Mouse (Mus musculus) lung, postnatal 14 days (tissue): ENCODE measurements around the gene Spice1.

Source experiments
- DNase-seq: peaks from one replicate; pipeline ENCODE4 v3.0.0; 2021

The Spice1 gene

DNA sequence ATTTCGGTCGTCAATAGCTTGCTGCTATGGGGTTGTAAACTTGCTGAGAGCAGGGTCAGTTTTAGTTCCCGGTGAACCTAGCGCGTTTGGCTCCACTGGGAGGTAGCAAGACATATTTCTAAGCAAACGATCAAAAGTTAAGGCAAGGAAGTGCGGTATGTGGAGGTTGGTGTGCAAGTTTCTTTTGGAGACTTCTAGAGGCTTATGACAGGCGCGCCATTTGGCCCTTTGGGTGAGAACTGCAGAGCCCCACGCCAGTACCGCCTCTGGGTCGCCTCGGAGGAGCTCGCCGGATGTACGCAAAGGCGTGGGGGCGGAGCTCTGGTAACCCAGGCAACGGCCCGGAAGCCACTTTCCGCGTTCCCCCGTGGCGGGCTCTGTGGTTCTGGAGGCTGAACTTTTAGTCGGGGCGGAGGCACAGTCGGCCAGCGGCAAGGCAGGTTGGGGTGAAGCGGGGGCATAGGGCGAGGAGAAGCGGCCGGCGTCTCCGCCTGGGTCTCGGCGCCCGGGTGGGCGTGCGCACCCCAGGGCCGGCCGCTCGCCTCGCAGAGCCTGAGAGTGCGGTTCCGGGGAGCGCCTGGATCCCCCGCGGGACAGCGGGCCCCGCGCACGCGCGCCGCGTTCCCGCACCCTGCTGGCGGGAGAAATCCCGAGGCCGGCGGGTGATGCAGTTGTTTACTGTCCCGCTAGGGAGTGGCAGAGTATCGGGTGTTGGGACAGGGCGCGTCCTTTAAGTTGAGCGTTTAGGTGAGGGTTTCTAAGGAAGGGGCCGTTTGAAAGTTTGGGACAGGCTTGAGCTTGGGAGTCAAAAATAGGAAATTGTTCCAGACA lies at the start of gene Spice1:
Spice1 (plus strand) TSS at position 51 of the 831 bp plus-strand sequence.
- DNase-seq = peak; percentile 98

DNA sequence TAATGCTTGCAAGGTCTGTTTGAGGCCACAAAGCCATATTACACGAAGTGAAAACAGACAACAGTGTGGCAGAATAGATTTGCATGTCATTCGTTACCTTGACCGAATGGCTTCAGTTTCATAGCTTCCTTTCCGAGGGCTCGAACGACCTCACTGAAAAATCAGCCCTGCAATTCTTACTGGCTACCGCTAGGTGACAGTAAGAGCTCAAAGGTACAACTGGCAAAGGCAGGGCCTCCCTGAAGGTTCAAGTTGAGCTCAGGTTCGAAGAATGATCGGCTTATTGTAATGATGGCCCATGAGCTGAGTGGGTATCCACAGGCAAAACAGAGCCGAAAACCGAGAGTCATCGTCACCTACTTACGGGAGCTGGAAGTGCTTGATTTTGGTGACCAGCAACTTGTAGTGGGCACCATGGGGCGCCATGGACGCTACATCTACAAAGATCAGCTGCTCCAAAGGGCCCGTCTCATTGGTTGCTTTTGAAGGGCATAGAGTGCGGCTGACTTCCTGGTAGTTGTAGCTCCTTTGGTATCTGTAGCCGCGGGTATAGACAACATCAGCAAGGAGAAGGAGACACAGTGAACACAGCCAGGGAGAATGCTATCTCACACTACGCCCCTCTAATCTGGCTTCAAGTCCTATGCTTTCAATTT lies 47.4 kb upstream of the Spice1 start:
- DNase-seq = no peak

DNA sequence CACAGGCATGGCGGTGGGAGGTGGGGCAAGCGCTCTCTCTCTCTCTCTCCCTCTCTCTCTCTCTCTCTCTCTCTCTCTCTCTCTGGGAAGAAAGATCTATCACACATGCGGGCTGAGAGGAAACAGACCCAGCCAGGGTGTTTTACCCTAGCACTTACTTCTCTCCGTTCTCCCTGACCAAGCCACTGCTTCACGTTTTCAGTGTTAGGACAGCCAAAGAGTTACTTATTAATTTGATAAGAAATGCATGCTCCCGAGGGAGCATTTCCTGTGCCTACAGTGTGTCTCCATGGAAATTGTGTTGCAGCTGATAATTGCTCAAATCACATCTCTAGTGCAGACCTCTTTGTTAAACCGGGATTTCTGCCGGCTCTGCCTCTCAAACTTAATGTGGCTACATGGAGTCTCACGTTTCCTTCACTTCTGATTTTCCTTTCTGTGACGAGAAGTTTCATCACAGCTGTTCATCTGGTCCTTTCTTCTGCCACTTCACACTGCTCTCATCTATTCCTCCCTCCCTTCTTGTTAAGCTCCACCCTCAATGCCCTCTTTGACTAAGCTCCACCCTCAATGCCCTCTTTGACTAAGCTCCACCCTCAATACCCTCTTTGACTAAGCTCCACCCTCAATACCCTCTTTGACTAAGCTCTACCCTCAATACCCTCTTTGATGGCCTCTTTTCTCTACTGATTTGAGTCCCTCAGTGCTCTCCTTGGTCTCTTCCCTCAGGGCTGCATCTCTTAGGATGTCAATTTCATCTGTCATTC lies 44.6 kb upstream of the Spice1 start:
- no peak for DNase-seq

DNA sequence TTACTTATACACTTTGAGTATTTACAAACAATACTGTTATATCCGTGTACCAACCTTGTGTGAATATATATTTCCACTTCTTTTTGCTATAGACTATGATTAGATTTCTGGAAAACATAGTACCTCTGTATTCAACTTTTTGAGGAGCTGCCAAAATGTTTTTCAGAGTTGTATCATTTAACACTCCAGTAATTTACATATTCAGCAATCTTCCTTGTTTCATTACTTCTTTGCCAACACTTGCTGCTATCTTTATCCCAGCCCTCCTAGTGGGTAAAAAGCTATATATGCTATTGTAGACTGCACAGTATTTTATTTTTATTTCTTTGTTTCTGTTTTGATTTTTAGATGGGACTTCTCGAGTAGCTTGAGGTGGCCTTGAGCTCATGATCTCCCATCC lies 43.1 kb upstream of the Spice1 start:
- no peak for DNase-seq

DNA sequence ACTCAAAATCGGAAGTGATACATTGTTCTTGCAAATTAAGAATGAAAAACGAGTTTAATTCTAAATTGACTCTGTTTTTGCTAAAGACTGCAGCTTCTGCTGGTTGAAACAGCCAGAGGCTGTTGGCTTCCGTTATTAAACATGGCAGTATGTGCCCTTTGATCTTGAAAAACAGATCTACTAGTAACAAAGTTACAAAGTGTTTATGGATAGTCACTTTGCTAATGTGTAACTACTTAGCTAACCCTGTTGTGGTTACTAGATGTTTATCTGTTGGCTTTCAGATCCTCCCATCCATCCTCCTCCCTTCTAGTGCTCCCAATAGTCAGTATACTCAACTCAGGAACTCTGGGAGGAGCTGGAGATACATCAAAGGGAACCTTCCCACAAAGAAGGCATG lies 41.3 kb upstream of the Spice1 start:
- DNase-seq = no peak

DNA sequence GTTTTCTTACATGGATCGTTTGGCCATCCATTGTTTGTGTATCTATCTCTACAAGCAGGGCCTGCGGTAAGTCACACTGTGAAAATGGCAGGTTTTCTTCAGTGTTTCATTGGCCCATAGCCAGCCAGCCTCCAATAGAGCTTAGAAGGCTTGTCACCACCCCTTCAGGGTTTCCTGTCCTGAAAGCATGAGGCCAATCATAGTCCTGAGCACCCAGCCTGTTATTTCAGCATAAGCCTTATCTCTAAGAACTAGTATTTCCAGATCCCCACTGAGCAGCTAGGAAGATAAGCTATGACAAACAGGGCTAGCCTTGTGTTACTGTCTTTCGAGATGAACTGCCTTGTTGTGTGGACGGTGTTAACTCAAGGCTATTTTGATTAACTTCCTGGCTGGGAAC lies 33.5 kb upstream of the Spice1 start:
- DNase-seq = no peak

DNA sequence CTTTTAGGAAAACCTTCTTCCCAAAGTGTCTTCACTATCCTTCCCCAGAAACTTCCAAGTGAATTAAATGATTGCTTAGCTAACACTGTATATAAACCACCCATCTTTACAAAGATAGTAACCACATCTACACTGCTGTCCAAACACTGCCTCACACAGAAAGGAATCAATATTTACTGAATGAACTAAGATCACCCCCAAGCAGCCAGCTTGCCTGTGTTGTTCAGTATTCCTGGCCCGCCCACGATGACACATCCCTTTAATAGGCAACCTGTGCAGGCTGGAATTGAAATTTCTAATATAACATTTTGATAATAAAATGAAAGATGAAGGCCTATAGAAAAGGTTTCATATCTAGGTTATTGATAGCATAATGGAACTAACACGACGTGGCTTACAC lies 30.6 kb upstream of the Spice1 start:
- DNase-seq = no peak

DNA sequence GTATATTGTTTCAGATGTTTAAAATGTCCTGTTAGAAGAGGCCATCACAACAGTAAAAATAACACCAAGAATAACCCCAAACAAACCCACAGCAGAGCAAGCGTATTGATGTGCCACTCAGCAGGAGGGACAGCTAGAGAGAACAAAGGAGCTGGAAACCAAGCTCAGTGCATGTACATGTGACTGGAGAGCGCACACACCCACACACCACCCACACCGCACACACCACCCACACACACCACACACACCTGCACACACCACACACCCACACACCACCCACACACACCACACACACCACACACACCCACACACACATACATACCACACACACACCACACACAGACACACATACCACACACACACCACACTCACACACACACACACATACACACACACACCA lies 26.7 kb upstream of the Spice1 start:
- no peak for DNase-seq

DNA sequence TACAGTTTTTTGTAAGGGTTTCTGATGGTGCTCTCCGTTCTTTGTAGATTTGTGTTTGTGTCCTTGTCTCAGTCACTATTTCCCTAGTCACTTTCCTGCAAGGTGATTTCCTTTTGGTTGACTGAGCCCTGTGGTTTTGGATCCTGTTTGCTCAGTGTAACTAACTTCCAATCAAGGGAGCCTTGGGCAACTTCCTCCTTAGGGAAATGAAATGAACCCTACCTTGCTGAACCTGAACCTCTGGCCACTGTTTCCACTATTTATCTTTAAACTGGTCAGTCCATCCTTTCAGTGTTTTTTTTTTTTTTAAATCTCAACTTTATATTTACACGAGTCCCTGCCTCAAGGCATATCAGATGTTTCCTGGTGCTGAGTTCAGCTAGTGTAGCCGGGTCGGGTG lies 18.3 kb upstream of the Spice1 start:
- no peak for DNase-seq

DNA sequence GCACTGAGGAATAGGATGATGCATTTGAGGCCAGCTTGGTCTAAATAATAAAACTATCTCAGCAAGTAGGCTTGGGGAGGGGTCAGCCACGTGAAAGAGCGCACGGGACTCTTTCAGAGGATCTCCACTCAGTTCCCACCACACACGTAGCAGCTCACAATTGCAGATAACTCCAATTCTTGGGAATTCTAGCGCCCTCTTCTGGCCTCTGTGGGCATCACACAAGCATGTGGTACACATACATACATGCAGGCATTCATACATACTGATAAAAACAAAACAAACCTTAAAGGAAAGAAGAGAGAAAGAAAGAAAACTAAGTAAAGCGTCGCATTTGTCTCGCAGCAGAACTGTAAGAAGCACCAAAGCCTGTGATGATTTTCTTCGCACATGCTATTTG lies 16.3 kb upstream of the Spice1 start:
- no peak for DNase-seq

DNA sequence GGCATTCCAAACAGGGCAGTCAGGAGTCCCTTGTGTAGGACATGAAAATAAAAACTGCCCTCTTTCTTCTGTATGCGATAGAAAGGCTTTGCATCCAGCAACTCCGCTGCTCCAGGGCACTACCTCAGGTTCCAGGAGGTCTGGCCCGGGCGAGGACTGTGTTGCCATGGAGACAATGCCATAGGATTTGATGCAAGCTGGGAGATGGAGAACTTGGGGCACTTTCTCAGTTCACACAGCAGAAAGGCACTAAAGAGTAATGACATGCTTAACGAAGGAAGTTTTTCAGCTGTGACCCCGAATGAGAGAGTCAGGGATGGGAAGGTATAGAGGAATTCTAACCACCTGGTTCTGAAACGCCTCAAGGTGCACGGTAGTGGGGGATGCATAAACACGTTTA lies 15.8 kb upstream of the Spice1 start:
- no peak for DNase-seq

DNA sequence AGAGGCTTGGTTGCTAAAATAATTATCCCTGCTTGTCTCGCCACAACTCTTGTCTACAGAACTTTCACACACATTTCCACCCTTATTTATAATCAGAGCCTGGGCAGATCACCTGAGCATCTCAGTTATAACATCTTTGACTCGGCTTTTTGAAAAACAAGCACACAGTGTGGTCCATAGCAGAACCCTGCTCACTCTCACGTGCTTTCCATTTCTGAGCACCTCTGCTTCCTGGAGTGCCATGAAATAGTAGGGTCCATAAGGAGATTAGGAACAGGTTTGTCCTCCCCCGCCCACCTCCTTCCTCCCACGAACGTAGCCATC lies 15.3 kb upstream of the Spice1 start:
- DNase-seq = no peak

DNA sequence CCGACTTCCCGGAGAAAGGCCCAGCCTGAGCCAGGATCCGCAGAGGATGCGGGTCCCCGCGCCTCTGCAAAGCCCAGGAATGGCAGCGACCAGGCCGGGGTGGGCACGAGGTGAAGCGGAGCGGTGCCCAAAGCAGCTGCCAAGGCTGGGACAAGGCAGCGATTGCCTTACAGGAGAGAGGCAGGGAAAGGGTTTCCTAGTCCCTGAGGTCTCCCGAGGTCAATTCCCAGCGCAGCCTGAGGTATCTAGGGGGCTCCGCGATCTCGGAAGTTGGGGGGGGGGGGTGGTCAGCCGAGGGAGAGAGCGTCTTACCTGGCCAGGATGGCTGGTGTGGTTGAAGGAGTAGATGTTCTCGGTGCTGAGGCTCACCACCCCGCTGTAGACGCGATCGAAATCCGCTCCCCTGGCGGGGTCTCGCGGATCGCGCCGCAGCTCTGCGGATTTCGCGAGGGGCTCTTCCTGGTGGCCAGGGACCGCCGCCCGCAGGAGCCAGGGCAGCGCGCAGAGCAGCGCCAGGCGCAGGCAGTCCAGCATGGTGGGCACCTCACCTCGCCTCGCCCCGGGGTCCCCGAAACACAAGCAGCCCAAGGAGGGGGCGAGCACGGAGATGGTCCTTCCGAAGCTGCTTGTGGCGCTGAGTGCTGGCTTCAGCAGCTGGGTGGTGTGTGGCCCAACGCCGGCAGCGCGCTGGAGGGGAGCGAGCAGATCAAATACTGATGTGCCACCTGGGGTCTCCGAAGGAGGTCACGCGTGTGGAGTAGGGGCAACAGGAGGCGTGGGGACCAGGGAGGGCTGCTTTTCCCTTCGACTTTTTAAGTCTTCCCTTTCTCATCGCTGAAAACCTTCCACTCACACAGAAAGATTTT lies 14.7 kb upstream of the Spice1 start:
- DNase-seq = no peak

DNA sequence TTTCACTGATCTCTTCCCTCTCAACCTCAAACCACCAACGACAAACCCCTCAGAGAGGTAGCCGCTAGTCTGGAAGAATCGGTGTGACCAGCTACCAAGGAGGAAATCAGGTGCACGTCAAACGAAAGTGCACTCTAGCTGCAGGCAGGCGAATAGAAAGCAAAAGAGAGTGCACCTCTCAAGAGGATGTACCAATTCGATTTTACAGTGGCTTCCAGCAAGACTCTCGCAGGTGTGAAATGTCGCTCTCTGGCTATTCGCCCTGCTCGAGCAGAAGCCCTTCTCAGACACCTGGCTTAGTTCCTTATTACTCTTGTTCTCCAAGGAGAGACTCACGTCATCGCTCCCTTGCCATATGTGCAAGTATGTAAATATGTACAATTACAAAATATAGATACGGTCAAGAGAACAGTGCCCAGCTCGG lies 14.0 kb upstream of the Spice1 start, which contains the start of gene Sidt1:
Sidt1 (minus strand) TSS at position 336 of the 424 bp plus-strand sequence.
- DNase-seq = peak; percentile 19

DNA sequence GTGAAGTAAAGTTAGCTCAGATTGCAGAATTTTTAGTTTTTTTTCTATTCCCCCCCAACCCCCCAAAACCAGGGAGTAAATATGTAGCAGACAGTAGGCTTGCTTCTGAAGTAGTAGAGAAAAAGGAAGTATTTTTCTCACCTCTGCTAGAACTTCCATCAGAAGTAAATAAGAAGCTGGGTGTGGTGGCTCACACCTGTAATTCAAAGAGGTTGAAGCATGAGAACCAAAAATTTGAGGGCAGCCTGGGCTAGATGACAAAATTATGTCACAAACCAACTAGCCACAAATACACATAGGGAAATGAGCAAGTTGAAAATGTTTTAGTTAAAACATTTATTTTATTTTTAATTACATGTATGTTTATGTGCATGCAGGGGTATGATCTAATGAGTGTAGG lies 9.4 kb upstream of the Spice1 start:
- DNase-seq = no peak

DNA sequence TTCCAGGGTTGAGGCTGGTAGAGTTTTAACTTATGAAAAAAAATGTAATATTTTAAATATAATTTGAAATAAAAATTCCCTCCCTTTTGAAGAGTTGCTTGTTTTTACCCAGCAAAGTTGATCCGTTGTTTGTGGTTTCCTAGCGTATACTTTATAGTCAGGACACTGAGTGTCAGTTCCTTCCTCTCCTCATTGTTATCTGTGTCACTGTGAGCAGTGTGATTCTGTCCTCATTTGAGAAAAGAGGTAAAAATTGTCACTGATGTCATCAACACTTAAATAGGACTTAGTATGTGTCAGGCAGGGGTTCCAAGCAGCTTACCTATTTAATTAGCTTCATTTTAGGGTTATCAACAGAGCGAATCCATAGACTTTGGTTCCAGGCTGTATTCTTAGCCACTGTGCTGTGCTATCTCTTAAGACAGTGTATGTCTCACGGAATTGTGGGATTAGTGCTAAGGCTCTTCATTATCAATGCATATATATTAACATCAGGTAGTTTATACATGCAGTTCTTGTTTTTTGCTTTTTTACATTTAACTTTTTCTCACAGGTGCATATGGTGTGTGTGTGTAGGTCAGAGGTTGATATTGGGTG lies 3.0 kb downstream of the Spice1 start:
- DNase-seq = no peak

DNA sequence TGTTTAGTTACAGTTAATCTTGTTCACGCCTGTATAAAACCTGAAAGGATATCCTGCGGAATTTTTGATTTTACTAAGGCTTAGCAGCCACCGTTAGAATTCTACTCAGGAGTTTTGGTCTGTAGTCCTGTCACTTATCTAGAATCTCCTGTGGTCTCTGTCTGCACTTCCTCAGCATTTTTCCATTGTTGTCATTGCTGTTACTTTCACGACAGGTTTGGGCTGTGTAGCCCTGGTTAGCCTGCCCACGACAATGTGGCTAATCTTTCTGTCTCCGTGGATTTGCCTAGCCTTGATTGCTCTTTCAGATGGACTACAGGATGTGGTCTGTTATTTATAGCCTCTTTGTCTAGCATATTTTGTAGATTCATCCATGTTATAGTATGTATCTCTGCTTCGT lies 9.4 kb downstream of the Spice1 start:
- no peak for DNase-seq

DNA sequence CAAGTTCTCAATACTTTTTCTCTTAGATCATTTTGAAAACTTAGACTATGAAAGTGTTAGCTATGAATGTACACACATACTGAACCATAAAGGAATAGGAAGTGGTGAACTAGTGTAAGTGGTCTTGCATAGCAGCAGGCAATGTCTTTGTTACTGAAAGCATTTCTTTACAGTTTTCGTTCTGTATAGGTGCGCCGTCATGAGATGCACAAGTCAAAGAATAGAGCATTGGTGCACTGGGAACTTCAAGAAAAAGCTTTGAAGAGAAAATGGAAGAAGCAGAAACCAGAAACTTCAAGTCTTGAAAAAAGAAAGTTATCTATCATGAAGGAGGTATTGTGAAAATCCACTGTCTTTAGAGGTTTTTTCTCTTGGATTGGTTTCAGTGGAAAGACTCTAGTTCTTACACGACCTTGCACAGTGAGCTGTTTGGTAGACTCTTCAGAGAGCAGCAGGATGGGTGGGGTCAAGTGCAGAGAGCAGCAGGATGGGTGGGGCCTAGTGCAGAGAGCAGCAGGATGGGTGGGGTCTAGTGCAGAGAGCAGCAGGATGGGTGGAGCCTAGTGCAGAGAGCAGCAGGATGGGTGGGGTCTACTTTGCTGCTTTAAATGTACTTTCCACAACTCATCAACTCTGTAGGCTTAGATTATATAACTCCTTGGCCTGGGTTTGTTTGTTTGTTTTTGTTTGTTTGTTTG lies 10.8 kb downstream of the Spice1 start:
- peak; percentile 58 for DNase-seq

DNA sequence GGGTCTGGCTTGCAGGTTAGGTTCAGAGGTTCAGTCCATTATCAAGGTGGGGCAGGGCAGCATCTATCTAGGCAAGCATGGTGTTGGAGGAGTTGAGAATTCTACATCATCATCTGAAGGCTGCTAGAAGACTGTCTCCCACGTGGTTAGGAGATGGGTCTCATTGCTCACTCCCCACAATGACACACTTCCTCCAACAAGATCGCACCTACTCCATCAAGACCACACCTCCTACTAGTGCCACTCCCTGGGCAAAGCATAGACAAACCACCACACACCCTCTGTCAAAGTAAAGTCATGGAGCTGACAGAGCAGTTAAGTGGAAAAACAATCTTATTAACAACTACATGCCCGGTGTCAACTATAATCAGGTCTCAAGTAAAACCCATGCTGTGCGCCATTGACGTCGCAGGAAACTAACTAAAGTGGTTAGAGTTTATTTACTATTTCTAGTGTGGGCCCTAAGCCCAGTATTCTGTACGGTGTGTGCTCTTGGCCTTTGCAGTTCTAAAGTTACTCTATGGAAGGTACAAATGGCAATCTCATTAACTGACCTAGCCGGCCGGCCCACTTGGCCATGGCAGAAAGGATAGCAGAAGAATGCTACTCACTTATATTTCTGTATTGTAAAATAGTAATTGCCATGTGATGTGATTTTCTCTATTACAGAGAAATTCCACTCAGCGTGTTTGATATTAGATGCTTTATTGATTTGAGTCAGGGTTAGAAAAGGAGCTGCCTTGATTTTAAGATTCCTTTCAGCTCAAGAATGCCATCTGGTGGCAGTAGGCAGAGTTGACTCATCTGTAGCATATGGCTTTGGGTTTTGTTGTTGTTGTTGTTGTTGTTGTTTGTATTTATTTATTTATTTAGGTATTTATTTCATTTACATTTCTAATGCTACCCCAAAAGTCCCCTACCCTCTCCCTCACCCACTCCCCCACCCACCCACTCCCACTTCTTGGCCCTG lies 15.3 kb downstream of the Spice1 start:
- peak; percentile 32 for DNase-seq

DNA sequence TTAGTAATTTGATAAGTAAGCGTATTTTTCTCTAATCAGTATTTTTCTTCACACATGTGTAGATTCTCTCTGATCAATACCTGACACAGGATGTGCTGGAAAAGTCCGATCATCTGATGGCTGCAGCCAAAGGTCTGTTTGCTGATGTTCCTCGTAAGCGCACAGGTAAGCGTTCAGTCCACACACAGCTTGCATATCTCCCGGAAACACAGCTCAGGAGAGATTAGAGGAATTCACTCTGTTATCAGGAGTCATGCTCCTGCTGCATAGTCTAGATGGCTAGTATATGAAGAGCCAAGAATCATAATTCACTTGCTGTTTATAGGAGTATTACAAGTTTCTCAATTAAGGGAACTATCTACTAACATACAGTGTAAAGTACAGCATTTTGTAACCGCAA lies 18.6 kb downstream of the Spice1 start:
- no peak for DNase-seq

DNA sequence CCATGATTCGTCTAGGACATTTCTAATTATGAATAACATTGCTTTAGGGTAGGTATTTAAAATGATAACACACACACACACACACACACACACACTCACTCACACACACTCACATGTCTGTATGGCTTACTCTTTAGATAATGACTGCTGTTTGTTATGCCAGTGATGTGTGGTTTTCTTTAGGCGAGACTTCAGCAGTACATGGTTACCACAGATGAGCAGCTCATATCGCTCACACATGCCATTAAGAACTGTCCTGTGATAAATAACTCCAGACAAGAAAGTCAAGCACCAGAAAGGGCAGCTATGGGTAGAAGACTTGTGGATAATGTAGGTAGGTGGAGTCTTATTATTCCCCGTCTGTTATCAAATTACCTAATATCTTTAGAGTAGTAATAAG lies 28.5 kb downstream of the Spice1 start:
- DNase-seq = no peak
